Mouse (Mus musculus): ENCODE results near the gene H2-M10.2. TPM values are rescaled to one million over a fixed set of nuclear protein-coding genes. Genes with fewer than 3 reads are reported as not detected.

The H2-M10.2 gene
- total and polyA plus RNA-seq, 3 experiments: not detected

GRCm38 (mm10) chr17:36315689-36316253 lies 29.5 kb upstream of the H2-M10.2 start:
- TF ChIP-seq ZKSCAN1 (IDR thresholded peaks at IDR 0.05; ENCODE audit: low read depth, low read length) (no peak), USF1 (IDR thresholded peaks at IDR 0.05; ENCODE audit: low read depth, low read length) (no peak), UBTF (IDR thresholded peaks at IDR 0.05; ENCODE audit: borderline replicate concordance, insufficient read depth, low read depth, low read length) (no peak), CHD2 (IDR thresholded peaks at IDR 0.05; ENCODE audit: low read length) (no peak), ETS1 (IDR thresholded peaks at IDR 0.05; ENCODE audit: low read depth, low read length) (no peak), RCOR1 (IDR thresholded peaks at IDR 0.05; ENCODE audit: low read depth, low read length) (no peak), POLR2AphosphoS5 (IDR thresholded peaks at IDR 0.05; ENCODE audit: borderline replicate concordance, low read depth, low read length) (no peak), TCF12 (IDR thresholded peaks at IDR 0.05; ENCODE audit: low read depth, low read length) (no peak), TBP (IDR thresholded peaks at IDR 0.05; ENCODE audit: low read depth, low read length) (no peak), RAD21 (IDR thresholded peaks at IDR 0.05; ENCODE audit: low read depth, low read length) (no peak), MAZ (IDR thresholded peaks at IDR 0.05; ENCODE audit: low read depth, low read length) (no peak), MAX (IDR thresholded peaks at IDR 0.05; ENCODE audit: low read length) (no peak), ZNF384 (IDR thresholded peaks at IDR 0.05; ENCODE audit: low read depth, low read length) (no peak), NRF1 (IDR thresholded peaks at IDR 0.05; ENCODE audit: insufficient read depth, low read depth, low read length, poor library complexity, severe bottlenecking) (no peak), POLR2A (IDR thresholded peaks at IDR 0.05; ENCODE audit: control insufficient read depth in 1 of 2, insufficient read depth in 1 of 2, low read depth in 1 of 2, low read length in 2 of 2, poor library complexity in 1 of 2) (no peak)
- no peak overlapping the region for H3K27ac ChIP-seq (ENCODE audit: control insufficient read depth, low read depth, low read length)
- H3K27me3 ChIP-seq (ENCODE audit: control insufficient read depth in 1 of 2, insufficient read depth in 2 of 2, low read length in 2 of 2): peaks cover 0 to 7% of the 10 kb centered on the region in 2 experiments; a peak in 2 of 4 replicates
- no peaks in the 10 kb centered on the region for H3K9me3 ChIP-seq (replicated peaks; ENCODE audit: insufficient read depth, low read length)
- no peak for DNase-seq (ENCODE audit: low read depth, low spot score)
- no peak overlapping the region for H3K9ac ChIP-seq (ENCODE audit: control insufficient read depth, low read depth, low read length, poor library complexity, severe bottlenecking)
- no peaks in the 10 kb centered on the region for H3K4me1 ChIP-seq (ENCODE audit: control insufficient read depth in 1 of 2, insufficient read depth in 2 of 2, low read length in 2 of 2)
- no peaks in the 10 kb centered on the region for H3K79me2 ChIP-seq (ENCODE audit: control insufficient read depth, insufficient read depth, low read length, poor library complexity)
- H3K4me3 ChIP-seq (ENCODE audit: control insufficient read depth in 1 of 2, insufficient read depth in 1 of 2, low read depth in 2 of 2, low read length in 2 of 2): no peak overlapping the region
- H3K36me3 ChIP-seq (ENCODE audit: control insufficient read depth in 1 of 2, insufficient read depth in 2 of 2, low read length in 2 of 2): no peaks in the 10 kb centered on the region

GRCm38 (mm10) chr17:36315041-36315688 lies 28.9 kb upstream of the H2-M10.2 start:
- no peaks in the 10 kb centered on the region for H3K9me3 ChIP-seq (replicated peaks; ENCODE audit: insufficient read depth, low read length)
- DNase-seq (ENCODE audit: low read depth, low spot score): no peak
- no peak overlapping the region for H3K9ac ChIP-seq (ENCODE audit: control insufficient read depth, low read depth, low read length, poor library complexity, severe bottlenecking)
- no peak overlapping the region for H3K4me3 ChIP-seq (ENCODE audit: control insufficient read depth in 1 of 2, insufficient read depth in 1 of 2, low read depth in 2 of 2, low read length in 2 of 2)
- TF ChIP-seq ZNF384 (IDR thresholded peaks at IDR 0.05; ENCODE audit: low read depth, low read length): no peak
- no peak for TF ChIP-seq MYB (IDR thresholded peaks at IDR 0.05; ENCODE audit: low read depth, low read length)
- no peak for TF ChIP-seq MAZ (IDR thresholded peaks at IDR 0.05; ENCODE audit: low read depth, low read length)
- no peak for TF ChIP-seq NRF1 (IDR thresholded peaks at IDR 0.05; ENCODE audit: insufficient read depth, low read depth, low read length, poor library complexity, severe bottlenecking)
- no peak for TF ChIP-seq CTCF (IDR thresholded peaks at IDR 0.05 in 2 of 3, conservative IDR thresholded peaks at IDR 0.05 in 1 of 3; ENCODE audit: control insufficient read depth in 1 of 3, insufficient read depth in 1 of 3, low read depth in 2 of 3, low read length in 3 of 3, poor library complexity in 1 of 3, severe bottlenecking in 1 of 3)
- TF ChIP-seq JUND (IDR thresholded peaks at IDR 0.05; ENCODE audit: low read depth, low read length): no peak
- no peak for TF ChIP-seq MXI1 (IDR thresholded peaks at IDR 0.05; ENCODE audit: low read depth, low read length)
- H3K27me3 ChIP-seq (ENCODE audit: control insufficient read depth in 1 of 2, insufficient read depth in 2 of 2, low read length in 2 of 2): peaks cover 0 to 7% of the 10 kb centered on the region in 2 experiments; a peak in 2 of 4 replicates
- H3K4me1 ChIP-seq (ENCODE audit: control insufficient read depth in 1 of 2, insufficient read depth in 2 of 2, low read length in 2 of 2): no peaks in the 10 kb centered on the region
- H3K36me3 ChIP-seq (ENCODE audit: control insufficient read depth in 1 of 2, insufficient read depth in 2 of 2, low read length in 2 of 2): no peaks in the 10 kb centered on the region
- H3K79me2 ChIP-seq (ENCODE audit: control insufficient read depth, insufficient read depth, low read length, poor library complexity): no peaks in the 10 kb centered on the region
- no peak overlapping the region for H3K27ac ChIP-seq (ENCODE audit: control insufficient read depth, low read depth, low read length)
